Mouse (Mus musculus): ENCODE measurements around the gene Lpin1. TPM values are rescaled to one million over a fixed set of nuclear protein-coding genes. Genes with fewer than 3 reads are reported as not detected.

The Lpin1 gene
- total and polyA plus RNA-seq, 2 experiments, result 19.8 to 118 TPM

GRCm38 (mm10) chr12:16630866-16631185 lies 20.1 kb upstream of the Lpin1 start:
- DNase-seq (ENCODE audit: extremely low read depth, low read depth, low spot score), result peak; percentile 87
- Histone ChIP-seq H3K36me3 (ENCODE audit: control insufficient read depth, insufficient read depth, low read length) (no peaks in the 10 kb centered on the region), H3K27ac (replicated peaks; ENCODE audit: insufficient read depth, low read depth, low read length) (peak overlapping the region; percentile 96), H3K4me1 (ENCODE audit: control insufficient read depth, insufficient read depth, low read length) (peaks cover 27% of the 10 kb centered on the region), H3K9ac (ENCODE audit: low read depth, low read length) (peak overlapping the region; percentile 46; the same call in 1 of the 2 replicates), H3K79me2 (ENCODE audit: control insufficient read depth, insufficient read depth, low read length) (no peaks in the 10 kb centered on the region), H3K27me3 (ENCODE audit: control insufficient read depth, insufficient read depth, low read length) (no peaks in the 10 kb centered on the region), H3K4me3 (ENCODE audit: insufficient read depth, low read depth, low read length) (no peak overlapping the region)
- 66% methylated on average over 1 of the region's 1 CpGs for WGBS
- no peak for TF ChIP-seq POLR2A (IDR thresholded peaks at IDR 0.05; ENCODE audit: extremely low read depth, insufficient read depth, low read length)
- no peak for TF ChIP-seq CTCF (IDR thresholded peaks at IDR 0.05; ENCODE audit: low read depth, low read length)

DNA sequence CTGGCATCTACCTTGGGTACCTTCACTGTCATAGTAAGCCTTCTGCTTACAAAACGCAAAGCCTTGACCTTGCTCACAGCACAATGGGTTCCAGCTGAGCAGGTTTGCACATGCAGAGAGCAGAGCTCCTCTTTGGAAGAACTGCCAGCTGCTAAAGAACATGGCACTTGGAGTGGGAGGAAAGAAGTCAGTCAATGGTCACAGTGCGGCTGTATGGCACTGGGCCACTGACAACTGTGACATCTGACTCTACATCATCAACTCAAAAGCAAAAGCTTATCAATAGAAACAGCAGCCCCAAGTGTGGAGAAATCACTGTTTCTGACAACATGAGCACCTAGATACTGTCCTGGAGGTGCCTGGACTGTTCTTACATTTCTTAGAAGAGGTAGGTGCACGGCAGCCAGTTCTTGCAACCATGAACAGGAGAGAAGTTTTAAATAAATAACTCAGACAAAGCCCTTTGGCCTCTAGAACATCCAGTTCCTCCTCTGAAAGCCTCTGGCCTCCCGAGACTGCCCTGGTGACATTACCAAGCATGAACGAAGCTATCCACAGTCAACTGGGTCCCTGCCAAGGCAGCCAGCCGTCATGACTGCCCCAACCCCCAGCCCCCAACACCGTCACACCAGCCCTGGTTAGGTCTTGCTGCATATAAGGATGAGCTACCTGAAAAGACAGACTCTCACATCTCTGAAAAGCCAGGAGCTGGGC lies 19.5 kb upstream of the Lpin1 start:
- no peak for TF ChIP-seq CTCF (IDR thresholded peaks at IDR 0.05; ENCODE audit: low read depth, low read length)
- no peak for TF ChIP-seq POLR2A (IDR thresholded peaks at IDR 0.05; ENCODE audit: extremely low read depth, insufficient read depth, low read length)
- no peak overlapping the region for H3K4me3 ChIP-seq (ENCODE audit: insufficient read depth, low read depth, low read length)
- H3K9ac ChIP-seq (ENCODE audit: low read depth, low read length), result peak overlapping the region; percentile 46; the same call in 1 of the 2 replicates
- WGBS, result 15% methylated on average over 7 of the region's 7 CpGs
- peak overlapping the region; percentile 96 for H3K27ac ChIP-seq (replicated peaks; ENCODE audit: insufficient read depth, low read depth, low read length)
- H3K4me1 ChIP-seq (ENCODE audit: control insufficient read depth, insufficient read depth, low read length), result peaks cover 27% of the 10 kb centered on the region
- H3K27me3 ChIP-seq (ENCODE audit: control insufficient read depth, insufficient read depth, low read length), result no peaks in the 10 kb centered on the region
- peak; percentile 91 for DNase-seq (ENCODE audit: extremely low read depth, low read depth, low spot score)
- no peaks in the 10 kb centered on the region for H3K79me2 ChIP-seq (ENCODE audit: control insufficient read depth, insufficient read depth, low read length)
- H3K36me3 ChIP-seq (ENCODE audit: control insufficient read depth, insufficient read depth, low read length), result no peaks in the 10 kb centered on the region

DNA sequence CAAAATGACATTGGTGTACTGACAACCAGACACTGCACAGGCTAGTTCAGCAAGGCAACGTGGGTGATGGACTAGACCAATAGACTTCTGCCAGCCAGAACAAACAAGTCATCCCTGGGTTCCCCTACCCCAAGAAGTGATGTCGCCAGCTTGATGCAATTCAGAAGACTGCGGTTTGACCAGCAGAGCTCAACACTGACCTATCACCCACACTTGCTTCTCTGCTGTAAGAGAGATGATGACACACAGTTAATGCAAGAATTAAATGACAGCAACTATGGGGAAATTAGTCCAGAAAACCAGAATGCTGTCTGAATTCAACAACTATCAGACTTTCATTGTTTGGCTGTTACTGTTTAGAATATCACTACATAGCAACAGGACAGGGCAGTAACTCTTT lies 9.5 kb upstream of the Lpin1 start:
- WGBS, result 28% methylated on average over 3 of the region's 3 CpGs
- H3K27me3 ChIP-seq (ENCODE audit: control insufficient read depth, insufficient read depth, low read length), result no peaks in the 10 kb centered on the region
- TF ChIP-seq CTCF (IDR thresholded peaks at IDR 0.05; ENCODE audit: low read depth, low read length), result no peak
- no peak for TF ChIP-seq POLR2A (IDR thresholded peaks at IDR 0.05; ENCODE audit: extremely low read depth, insufficient read depth, low read length)
- H3K79me2 ChIP-seq (ENCODE audit: control insufficient read depth, insufficient read depth, low read length), result no peaks in the 10 kb centered on the region
- H3K36me3 ChIP-seq (ENCODE audit: control insufficient read depth, insufficient read depth, low read length), result no peaks in the 10 kb centered on the region
- no peak overlapping the region for H3K9ac ChIP-seq (ENCODE audit: low read depth, low read length)
- H3K4me3 ChIP-seq (ENCODE audit: insufficient read depth, low read depth, low read length), result no peak overlapping the region
- peaks cover 18% of the 10 kb centered on the region for H3K4me1 ChIP-seq (ENCODE audit: control insufficient read depth, insufficient read depth, low read length)
- DNase-seq (ENCODE audit: extremely low read depth, low read depth, low spot score), result peak; percentile 61
- peak overlapping the region; percentile 80 for H3K27ac ChIP-seq (replicated peaks; ENCODE audit: insufficient read depth, low read depth, low read length)

- WGBS, result 70% methylated on average over 6 of the region's 6 CpGs
- Histone ChIP-seq H3K36me3 (ENCODE audit: control insufficient read depth, insufficient read depth, low read length) (no peaks in the 10 kb centered on the region), H3K4me1 (ENCODE audit: control insufficient read depth, insufficient read depth, low read length) (peaks cover 21% of the 10 kb centered on the region), H3K4me3 (ENCODE audit: insufficient read depth, low read depth, low read length) (no peak overlapping the region), H3K79me2 (ENCODE audit: control insufficient read depth, insufficient read depth, low read length) (no peaks in the 10 kb centered on the region), H3K9ac (ENCODE audit: low read depth, low read length) (no peak overlapping the region), H3K27me3 (ENCODE audit: control insufficient read depth, insufficient read depth, low read length) (no peaks in the 10 kb centered on the region), H3K27ac (replicated peaks; ENCODE audit: insufficient read depth, low read depth, low read length) (peak overlapping the region; percentile 80)
- TF ChIP-seq CTCF (IDR thresholded peaks at IDR 0.05; ENCODE audit: low read depth, low read length) (no peak), POLR2A (IDR thresholded peaks at IDR 0.05; ENCODE audit: extremely low read depth, insufficient read depth, low read length) (no peak)
- no peak for DNase-seq (ENCODE audit: extremely low read depth, low read depth, low spot score)
Measured at GRCm38 (mm10) chr12:16619453-16619852, 8.7 kb upstream of the Lpin1 start.

DNA sequence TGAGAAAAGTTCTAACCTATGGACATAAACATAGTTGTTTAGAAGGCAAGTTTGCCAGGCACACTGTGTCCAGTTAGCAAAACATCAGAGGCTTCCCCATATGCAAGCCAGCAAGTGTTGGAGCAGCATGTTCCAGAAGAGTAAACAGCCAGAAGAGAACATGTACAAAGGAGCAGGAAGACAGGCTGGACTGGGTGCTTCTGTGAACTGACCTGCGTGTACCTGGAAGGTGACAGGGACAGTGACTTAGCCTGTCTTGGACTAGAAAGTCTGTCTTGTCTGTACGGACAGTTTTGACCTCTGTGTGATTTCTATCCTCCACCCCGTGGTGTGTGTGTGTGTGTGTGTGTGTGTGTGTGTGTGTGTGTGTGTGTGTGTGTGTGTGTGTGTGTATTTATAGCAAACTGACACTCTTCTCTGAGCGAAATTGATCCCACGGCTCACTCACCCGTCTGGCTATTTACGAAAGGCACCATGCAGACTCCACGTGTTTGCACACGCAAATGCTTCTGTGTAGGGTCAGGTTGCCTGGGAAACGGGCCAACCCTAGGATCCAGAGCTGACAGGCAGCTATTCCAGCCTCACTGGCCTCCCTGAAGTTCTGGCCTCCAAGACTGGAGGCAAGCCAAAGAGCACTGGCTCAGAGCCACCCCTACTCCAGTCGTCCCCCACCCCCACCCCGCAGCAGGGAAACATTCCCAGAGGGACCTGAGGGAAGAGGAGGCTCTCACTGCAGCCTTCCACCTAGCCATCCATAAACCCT lies 7.9 kb upstream of the Lpin1 start:
- 9% methylated on average over 12 of the region's 12 CpGs for WGBS

DNA sequence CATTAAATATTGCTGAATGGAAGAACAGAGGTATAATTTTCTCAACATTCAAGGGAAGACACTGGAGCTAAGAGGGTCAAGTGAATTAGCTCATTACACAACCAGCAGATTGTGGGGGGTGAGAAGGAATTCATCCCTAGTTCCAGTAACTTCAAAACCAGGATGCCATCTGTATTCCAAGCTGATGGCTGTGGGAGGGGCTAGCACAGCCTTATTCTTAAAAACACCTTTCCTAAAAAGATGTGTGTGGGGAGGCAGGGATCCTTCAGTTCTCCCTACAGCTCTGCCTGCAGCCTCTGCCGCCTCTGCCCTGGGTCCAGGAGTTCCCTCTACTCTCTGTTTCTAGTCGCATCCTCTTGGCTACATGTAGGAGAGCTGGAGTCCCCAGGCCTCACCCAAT lies 5.0 kb upstream of the Lpin1 start:
- WGBS, result 89% methylated on average over 2 of the region's 2 CpGs
- no peaks in the 10 kb centered on the region for H3K36me3 ChIP-seq (ENCODE audit: control insufficient read depth, insufficient read depth, low read length)
- H3K4me3 ChIP-seq (ENCODE audit: insufficient read depth, low read depth, low read length), result no peak overlapping the region
- DNase-seq (ENCODE audit: extremely low read depth, low read depth, low spot score), result no peak
- no peaks in the 10 kb centered on the region for H3K27me3 ChIP-seq (ENCODE audit: control insufficient read depth, insufficient read depth, low read length)
- no peaks in the 10 kb centered on the region for H3K79me2 ChIP-seq (ENCODE audit: control insufficient read depth, insufficient read depth, low read length)
- peaks cover 25% of the 10 kb centered on the region for H3K4me1 ChIP-seq (ENCODE audit: control insufficient read depth, insufficient read depth, low read length)
- no peak overlapping the region for H3K9ac ChIP-seq (ENCODE audit: low read depth, low read length)
- TF ChIP-seq CTCF (IDR thresholded peaks at IDR 0.05; ENCODE audit: low read depth, low read length) (no peak), POLR2A (IDR thresholded peaks at IDR 0.05; ENCODE audit: extremely low read depth, insufficient read depth, low read length) (no peak)
- H3K27ac ChIP-seq (replicated peaks; ENCODE audit: insufficient read depth, low read depth, low read length), result no peak overlapping the region

More for the DNA sequence above, 7.9 kb upstream of the Lpin1 start:
- TF ChIP-seq POLR2A (IDR thresholded peaks at IDR 0.05; ENCODE audit: extremely low read depth, insufficient read depth, low read length), result no peak
- no peak for TF ChIP-seq CTCF (IDR thresholded peaks at IDR 0.05; ENCODE audit: low read depth, low read length)
- DNase-seq (ENCODE audit: extremely low read depth, low read depth, low spot score), result peak; percentile 100
- no peak overlapping the region for H3K4me3 ChIP-seq (ENCODE audit: insufficient read depth, low read depth, low read length)
- peaks cover 25% of the 10 kb centered on the region for H3K4me1 ChIP-seq (ENCODE audit: control insufficient read depth, insufficient read depth, low read length)
- H3K27me3 ChIP-seq (ENCODE audit: control insufficient read depth, insufficient read depth, low read length), result no peaks in the 10 kb centered on the region
- no peaks in the 10 kb centered on the region for H3K79me2 ChIP-seq (ENCODE audit: control insufficient read depth, insufficient read depth, low read length)
- H3K9ac ChIP-seq (ENCODE audit: low read depth, low read length), result peak overlapping the region; percentile 36
- peak overlapping the region; percentile 100 for H3K27ac ChIP-seq (replicated peaks; ENCODE audit: insufficient read depth, low read depth, low read length)
- H3K36me3 ChIP-seq (ENCODE audit: control insufficient read depth, insufficient read depth, low read length), result no peaks in the 10 kb centered on the region

Measured in liver, adult 2 months (tissue).